Mouse (Mus musculus) adrenal gland, postnatal 10 days (tissue): ENCODE measurements around the gene Ovca2. TPM values are rescaled to one million over a fixed set of nuclear protein-coding genes. Genes with fewer than 3 reads are reported as not detected.

Experiments used
- DNase-seq: peaks from one replicate; pipeline ENCODE4 v3.0.0; 2021; ENCODE audit warnings: mixed read lengths
- total RNA-seq, 2 experiments: library from RNA; stranded (reverse); gene quantifications; 2 replicates each; pipeline ENCODE4 v1.2.3; 2021

The Ovca2 gene
- total RNA-seq, 2 experiments from 2014 or later, result 13.5 to 18.1 TPM

DNA sequence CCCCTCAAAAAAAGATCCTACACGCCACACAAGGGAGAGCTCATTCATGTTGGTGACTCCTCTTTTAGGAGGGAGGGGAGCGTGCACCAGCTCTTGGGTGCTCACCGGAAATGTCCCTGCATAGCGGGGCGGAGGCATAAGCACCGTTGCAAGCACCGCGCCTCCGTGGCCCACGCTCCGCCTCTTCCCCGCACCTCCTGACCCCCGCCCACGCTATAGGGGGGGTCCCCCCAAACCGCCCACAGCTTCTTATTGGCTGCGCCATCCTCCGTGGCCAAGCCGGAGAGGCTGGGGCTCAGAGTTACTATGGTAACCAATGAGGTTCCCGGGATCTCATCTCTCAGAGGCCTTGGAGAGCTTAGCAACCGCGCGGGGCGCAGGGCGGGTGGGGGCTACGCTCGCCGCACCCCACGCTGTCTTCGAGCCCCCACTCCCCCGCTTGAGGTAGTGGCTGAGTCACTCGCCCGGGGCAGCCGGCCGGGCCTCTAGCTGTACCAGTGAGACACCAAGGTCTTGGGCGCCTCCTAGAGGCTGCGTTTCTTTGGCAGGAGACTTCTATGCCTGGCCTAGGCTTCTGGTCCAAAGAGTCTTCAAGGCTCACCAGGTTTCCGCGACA is 8.4 kb downstream of the Ovca2 start:
- peak; percentile 96 for DNase-seq

DNA sequence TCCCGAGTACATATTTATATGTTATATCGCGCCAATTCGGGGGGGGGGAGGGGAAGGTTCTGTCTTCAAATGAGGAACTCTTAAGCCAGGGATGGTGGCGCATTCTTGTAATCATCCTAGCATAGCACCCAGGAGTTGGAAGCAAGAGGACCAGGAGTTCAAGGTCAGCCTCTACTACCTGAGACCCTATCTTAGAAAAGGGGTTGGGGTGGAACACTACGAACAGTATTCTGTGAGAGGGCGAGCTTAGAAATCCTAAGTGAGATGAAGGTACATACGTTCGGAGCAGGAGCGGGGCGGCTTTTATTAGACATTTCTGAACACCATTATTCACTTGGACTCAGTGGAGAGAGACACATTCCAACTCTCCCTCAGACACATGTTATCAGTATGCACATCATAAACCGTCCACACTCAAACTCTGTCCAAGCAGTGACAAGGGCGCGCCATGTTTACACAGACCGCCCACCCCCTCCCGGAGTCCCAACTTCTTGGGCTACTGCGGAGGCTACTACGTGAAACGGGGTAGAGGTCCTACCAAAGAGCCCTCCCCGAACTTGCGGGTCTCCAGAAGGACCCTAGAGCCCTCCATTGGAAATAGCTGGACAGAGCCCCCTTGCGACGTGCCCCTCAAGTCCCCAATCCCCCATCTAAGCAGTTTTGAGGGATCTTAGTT is 9.1 kb downstream of the Ovca2 start, which contains the start of gene Hic1:
Gene Hic1, minus strand, starts transcription at position 115 of the 676 bp plus-strand sequence.
- DNase-seq, result peak; percentile 40

DNA sequence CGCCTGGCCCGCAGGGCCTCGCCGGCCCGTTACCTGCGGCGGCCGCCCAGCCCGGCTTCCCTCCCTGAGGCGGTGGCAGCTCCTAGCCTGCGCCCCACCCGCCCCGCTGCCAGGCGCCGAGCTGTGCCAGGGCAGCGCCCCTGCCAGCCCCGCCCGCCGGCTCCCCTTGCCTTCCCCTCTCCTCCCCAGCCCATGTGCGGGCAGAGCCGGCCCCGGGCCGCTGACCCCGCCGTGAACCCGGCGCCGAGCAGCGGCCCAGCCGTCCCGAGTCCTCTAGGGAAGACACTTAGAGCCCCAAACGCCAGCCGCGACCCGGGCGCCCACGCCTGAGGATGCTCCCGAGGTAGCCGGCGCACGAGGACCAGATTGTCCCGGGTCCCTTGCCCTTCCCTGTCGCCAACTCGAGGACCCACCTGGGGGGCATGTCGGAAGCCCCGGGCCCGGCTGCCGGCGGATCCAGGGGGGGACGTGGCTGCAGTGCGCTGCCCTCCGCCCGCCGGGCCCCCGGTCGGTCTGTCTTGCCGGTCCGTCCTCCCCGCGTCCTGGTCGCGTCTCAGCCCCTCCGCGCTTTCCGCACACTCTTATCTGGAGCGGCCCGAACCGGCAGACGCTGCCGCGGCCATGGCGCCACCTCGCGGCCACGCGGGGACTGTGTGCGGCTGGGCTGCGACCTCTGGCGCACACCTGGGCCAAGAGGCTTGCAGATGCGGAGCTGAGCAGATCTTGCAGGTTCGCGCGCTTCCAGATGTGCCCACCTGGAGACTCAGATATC is 9.9 kb downstream of the Ovca2 start:
- DNase-seq, result peak; percentile 93

DNA sequence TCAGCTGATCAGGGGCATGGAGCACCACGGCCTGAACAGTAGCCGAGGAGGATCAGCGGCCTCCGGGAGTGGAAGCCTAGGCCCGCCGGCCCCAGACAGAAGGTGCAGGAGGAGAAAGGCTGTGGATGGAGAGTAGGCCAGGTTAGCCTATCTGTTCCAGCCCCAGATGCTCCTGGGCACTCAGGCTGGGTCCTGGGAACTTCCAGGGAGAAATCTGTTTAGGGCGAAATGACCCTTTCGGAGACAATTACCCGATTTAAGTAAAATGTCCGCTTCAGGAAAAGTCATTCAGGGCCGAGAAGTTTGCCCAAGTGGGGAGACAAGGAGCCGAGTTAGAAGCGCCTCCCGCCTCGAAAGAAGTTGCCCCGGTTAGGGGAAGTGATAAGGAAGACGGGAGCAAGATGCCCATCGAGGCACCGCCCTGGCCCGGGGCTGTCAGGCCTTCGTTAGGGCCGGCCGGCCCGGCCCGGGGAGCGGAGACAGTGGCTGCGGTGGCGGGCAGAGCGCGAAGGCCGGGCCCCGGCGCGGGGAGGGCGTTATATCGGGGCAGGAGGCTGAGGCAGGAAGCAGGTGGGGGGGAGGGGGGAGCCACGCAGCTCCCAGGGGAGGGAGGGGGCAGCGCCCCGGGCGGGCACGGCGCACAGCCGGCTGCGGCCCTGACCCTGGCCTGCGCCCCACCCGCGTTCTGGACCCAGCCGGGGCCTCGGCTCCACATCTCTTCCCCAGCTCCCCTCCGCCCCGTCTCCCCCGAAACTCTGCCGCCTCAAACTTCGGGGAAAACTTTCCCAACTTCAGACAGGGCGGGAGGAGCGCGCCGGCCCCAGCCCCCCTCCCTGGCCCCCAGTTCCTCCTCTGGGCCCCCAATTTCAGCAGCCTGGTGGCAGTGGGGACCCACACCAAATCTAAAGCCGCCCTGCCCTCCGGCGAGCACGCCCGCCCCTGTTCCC is 10.7 kb downstream of the Ovca2 start:
- peak; percentile 46 for DNase-seq

DNA sequence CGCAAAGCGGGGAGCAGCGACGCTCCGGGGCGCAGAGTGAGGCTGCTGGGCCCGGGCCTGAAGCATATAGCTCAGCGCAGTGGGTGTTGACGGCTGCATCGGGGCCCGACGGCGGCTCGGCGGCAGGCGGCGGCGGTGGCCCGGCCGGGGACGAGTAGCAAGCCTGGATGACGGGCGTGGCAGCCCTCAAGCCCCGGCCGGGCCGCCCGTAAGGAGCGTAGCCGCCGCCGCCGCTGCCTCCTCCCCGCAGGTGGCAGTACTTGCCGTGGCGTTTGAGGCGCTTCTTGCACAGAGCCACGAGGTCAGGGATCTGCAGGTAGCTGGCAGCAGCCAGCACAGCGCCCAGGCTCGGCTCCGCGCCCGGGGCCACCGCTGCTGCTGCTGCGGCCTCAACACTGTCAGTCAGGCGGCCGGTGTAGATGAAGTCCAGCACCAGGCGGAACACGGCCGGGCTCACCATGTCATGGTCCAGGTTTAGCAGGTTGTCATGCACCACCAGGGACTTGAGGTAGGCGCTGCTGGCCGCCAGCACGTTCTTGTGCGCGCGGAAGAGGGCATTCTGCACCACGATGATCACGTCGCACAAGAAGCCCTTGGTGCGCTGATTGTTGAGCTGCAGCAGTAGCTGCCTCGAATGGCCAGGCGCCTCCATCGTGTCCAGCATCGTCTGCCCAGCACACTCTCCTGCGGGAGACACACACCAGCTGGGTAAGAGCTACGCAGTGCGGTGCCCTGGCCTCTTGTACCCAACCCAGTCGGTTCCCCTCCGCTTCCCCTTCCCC is 11.6 kb downstream of the Ovca2 start:
- DNase-seq, result peak; percentile 58

DNA sequence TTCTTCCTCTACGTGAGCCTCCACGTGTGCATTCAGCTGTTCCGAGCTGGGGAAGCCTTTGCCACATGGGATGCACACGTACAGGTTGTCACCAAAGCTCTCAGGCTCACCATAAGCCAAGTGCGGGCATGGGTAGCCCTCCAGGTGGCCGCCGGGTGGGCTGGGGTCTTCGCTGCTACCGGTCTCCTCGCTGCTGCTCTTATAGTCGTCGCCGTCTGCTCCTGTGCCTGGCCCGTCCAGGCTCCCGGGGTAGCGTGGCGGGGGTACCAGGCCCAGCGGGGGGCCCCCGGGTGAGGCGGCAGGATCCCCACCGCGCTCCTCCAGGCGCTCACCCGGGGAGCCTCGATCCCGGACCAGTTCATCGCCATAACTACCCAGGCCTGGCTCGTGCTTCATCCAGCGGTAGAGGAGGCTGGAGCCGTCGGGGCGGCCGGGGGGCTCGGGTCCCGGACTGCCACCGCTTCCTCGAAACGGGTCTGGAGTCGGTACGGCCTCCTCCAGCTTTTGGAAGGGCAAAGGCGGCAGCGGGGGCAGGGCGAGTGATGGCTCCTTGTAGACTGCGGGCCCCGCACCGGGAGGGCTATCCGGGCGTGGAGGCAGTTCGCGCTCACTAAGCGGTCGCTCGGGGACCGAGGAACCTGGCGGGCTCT is 12.3 kb downstream of the Ovca2 start:
- DNase-seq, result peak; percentile 47

DNA sequence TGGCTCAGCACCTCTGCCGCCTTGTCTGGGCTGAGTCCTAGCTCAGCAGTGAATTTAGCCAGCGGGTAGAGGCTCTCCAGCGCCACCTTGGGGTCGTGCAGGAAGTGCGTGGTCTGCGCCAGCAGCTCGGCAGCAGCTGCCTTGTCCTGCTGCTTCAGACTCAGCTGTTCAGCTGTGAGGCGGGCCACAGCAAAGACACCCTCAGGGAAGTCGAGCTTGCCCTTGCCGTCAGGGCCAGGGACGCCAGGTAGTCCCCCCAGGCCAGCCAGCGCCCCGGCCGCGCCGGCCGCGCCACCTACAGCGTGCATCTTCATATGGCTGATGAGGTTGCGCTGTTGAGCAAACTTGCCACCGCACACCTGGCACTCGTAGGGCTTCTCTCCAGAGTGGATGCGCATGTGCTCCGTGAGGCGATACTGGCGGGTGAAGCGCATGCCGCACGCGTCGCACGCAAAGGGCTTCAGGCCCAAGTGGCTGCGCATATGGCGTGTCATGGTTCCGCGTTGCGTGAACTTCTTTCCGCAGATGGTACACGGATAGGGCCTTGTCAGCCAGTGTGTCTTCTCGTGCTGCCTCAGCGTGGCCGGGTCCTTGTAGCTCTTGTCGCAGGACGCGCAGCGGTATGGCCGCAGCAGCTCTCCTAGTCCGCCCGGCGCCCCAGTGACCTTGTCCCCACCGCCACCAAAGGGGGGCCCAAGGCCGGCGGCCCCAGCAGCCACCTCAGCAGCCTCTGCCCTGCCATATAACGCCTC is 13.0 kb downstream of the Ovca2 start:
- peak; percentile 91 for DNase-seq

DNA sequence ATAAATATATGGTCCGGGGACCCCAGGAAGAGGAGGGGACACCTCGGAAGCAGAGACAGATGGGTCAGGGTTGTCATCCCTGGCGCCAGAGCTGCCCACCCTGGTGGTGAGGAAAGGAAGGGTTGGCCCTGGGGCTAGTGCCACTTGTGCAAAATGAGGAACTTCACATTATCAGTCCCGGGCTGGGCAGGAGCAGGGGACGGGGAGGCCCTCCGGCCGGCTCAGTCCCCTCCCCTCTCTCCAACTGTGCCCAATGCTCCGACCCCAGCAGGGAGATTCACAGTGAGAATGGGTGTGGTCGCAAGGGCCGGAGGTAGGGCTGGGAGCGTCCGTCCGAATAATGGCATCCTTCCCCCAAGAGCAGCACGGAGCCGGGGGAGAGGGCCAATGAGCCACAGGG is 13.9 kb downstream of the Ovca2 start:
- no peak for DNase-seq

DNA sequence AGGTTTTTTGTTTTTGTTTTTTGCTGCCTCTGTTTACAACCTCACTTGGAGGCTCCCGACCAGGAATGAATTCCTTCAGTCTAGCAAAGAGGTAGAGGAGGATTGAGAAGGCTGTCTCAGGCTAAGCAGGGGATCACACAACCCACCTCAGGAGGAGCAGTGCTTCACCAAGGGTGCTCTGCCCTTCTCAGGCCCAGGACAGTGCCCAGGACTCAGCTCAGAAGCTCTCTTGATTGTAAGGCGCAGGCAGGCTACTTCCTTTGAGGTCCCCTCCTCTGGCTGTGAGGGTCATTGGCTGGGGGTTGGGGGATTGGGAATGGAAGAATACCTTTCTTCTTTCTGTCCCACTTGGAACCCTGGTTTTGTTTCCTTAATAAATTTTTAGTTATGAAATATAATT is 14.6 kb downstream of the Ovca2 start:
- DNase-seq, result no peak

DNA sequence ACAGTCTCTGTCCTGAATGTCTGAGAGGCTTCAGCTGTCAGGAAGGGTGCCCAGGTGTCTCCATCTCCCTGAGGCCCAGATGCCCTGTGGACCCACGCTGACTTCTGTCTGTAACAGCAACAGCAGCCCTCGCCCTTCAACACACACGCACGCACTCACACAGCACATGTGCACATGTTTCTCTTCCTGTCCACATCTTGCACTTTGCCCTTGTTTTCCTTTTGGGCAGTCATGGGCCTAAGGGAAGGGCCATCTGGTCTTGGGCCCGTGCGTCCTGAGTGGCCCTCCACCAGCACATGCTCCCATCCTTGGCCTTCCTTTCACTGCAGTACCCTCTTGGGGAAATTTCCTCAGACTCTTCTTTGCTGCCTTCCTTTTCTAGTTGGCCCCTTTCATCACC is 15.3 kb downstream of the Ovca2 start:
- DNase-seq, result no peak

DNA sequence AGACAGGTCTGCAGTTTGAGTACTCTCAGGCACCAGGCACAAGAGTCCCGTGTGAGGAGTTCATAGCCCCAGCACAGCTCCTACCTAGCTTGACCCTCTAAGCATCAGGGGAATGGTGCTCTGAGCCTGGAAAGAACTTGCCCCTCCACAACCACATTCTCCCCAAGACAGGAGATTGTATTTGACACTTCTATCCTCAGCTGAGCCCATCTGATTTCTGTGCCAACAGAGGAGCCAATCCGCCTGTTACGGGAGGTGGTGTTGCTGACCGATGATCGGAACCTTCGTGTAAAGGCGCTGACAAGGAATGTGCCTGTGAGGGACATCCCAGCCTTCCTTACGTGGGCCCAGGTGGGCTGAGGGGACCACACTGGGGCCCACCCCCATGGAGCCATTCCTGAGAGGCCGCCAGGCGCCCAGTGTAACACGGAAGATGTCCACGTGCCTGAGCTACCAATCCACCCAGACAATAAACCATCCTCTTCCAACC is 16.0 kb downstream of the Ovca2 start:
- no peak for DNase-seq

DNA sequence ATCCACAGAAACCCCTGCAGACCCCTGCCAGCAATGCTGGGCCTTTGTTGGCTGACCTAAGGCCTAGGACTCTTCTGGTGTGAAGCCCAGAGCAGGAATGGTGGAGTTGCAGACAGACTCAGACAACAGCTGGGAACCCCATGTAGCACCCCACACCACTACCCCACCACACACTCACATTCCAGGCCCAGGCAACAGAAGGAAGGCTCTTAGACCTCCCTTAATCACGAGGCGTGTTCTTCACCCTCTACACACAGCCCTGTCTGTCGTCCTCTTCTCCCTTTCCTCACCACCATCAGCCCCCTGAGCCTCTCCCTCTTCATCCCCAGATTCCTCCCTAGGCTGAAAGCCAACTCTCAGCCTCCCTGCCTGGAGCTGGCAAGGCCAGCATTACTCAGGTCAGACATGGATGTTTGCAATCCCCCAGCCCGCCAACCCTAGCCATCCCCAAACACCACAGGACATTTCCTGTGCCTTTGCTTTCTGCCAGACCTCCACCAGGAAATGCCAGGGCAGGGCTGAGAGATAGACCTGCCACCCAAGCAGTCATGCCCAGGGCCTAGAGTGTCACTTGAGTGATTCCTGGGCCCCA is 17.1 kb downstream of the Ovca2 start:
- no peak for DNase-seq

DNA sequence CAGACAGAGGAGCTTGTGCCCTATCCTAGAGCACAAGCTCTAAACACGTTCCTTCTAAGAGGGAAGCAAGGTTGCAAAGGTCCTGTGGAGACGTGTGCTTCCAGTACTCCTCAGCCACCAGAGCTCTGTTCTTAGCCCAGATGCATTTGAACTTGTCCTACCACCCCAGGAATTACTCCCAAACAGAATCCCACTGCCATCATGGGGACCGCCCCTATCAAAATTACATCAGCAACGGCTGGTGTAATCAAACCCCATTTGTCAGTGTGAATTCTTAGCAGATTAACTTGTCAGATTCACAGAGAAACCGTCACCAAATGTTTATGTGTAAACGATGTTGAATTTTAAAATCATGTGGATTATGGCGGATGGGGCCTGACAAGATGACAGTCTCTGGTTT is 17.7 kb downstream of the Ovca2 start:
- no peak for DNase-seq

DNA sequence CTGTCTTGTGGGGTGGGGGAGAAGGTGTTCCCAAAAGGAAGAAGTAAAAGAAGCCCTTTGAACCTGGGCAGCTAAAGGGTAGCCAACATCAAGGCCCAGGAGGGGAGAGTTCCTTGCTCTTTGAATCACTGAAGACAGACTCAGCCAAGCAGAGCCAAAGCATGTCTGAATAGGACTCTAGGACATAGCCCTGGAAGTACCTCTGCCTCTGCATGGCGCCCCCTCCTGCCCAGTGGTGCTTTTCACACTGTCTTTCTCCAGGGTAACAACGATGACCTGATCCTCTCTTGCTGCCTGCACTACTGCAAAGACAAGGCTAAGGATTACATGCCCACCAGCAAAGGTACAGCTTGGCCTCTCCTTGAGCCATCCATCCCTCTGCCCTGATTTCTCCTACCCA is 19.1 kb downstream of the Ovca2 start:
- peak; percentile 73 for DNase-seq

DNA sequence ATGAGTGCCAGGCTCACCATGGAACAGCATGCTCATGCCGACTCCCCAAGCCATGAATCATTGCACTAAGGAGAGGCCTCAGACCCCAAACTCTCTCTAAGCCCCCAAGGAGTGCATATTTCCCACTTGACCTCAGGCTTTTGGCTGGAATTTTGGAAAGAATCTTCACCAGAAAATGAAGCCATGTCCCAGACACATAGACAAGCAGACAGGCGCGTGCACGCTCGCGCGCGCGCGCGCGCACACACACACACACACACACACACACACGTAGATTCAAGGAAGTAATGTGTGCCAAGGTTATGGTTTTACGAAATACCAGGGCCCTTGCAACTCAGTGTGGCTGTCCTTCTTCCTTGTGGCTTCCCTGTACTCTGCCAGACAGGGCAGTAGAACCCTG is 20.2 kb downstream of the Ovca2 start:
- DNase-seq, result peak; percentile 41

DNA sequence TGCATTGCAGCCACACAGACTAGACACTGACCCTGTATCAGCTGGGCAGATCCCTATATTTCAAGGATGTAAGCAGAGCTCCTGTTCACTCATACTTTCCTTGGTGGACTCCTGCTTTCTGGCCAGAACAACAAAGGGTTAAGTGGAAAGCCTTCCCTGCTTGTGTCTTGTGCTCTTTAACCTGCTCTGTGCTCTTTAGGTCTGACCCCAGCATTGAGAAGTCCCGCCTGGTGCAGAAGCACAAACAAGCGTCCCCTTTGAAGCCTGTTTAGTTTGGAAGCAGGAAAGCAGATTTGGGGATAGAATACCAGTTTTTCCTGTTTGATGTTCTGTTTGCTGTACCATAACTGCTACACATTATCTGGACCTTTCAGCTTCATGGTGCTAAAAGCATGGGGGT is 20.7 kb downstream of the Ovca2 start:
- no peak for DNase-seq

DNA sequence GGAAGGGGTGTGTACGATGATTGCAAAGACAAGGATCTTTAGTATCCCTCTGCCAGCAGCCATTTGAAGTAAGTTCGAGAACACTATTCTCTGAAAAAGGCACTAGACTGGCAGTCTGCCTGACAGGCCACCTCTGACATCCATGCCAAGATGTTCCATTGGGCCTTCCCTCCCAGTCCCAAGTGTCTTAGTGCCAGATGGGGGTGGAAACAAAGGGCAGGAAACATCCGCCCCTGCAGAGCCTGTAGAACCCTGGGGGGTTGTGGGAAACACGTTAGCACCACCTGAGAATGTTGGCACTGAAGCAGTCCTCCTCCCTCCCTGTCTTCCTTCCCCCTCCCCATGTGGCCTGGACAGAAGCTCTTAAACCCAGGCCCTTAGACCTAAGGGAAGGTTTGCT is 21.6 kb downstream of the Ovca2 start:
- DNase-seq, result no peak

DNA sequence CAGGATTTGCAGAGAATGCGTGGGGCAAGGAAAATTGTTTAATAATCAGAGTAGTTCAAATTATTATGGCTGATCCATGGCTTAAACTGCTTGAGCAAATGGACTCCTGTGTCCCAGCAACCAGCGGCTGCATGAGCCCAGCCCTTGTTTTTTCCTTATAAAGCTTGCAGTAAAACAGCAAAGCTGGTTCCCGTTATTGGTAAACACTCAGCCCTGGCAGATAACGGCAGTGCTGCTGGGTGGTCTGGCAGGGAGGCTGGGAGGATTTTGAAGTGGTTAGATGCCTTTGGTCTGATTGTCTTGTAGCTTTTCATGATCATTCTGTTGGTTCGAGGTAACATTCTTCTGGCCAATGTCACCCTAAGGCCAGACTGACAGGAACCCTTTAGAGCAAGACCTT is 22.2 kb downstream of the Ovca2 start:
- DNase-seq, result no peak

DNA sequence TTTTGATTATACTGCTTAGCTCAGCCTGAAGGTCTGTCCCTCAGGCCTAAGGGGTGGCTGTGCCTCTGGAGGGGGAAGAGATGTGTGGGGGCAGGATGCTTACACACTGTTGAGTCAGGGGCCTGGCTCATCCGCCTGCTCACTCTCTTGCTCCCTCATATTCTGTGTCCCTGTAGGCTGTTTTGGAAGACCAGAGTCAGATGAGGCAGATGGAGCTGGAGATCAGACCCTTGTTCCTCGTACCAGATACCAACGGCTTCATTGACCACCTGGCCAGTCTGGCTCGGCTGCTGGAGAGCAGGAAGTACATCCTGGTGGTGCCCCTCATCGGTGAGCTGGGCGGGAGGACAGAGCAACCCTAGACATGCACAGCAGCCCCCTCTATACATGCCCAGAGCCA is 22.6 kb downstream of the Ovca2 start:
- no peak for DNase-seq
